In the genomic region with DNA sequence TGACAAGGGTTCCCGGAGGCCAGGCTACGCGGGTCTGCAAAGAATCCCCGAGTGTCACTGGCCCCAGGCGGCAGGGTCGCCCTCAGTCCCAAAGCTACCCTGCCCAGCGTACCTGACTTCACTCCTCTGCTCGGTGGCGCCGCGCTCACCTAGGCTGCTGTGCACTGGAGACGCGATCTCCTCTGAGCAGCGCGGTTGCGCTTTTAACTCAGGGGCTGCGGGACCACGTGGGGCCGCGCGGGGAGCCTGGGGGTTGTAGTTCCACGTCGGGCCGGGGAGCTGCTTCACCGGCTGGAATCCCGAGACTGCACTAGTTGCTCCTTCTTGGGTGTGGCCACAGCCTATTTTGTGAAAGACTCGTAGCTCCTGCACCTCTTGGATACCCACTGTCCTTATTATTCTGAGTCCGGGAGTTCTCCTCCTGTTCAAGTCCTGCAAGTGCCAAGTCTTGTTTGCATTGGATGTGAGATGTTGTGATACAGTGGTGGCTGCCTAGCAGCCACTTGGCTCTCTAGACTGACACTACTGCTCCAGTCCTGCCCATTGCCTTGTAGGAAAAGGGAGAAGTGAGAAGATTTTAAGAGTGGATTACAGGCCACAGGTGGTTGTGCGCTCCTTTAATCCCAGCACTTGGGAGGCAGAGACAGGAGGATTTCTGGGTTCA, we compare ENCODE assay signal across 8 mouse cellular contexts. TPM values are rescaled to one million over a fixed set of nuclear protein-coding genes. Genes with fewer than 3 reads are reported as not detected.
A peak's percentile ranks its signal among the peaks of the same experiment; 100 is the strongest.
DNase-seq lines count a peak whose midpoint lies in the region; ATAC-seq lines count a peak whose summit lies in the region.

A gene (minus strand): TSS at position 510 of the 664 bp plus-strand sequence.

- H3K4me1 ChIP-seq in intestine, embryonic 16.5 days (ENCODE audit: control insufficient read depth, insufficient read depth, low read length) = peaks cover 3% of the 10 kb centered on the region; the same call in 1 of the 2 replicates
- H3K4me1 ChIP-seq in limb, embryonic 10.5 days = peaks cover 6% of the 10 kb centered on the region; the same call in 1 of the 2 replicates
- H3K4me1 ChIP-seq in midbrain, embryonic 11.5 days (ENCODE audit: control insufficient read depth, insufficient read depth, low read length) = no peaks in the 10 kb centered on the region

- H3K9ac ChIP-seq in intestine, embryonic 16.5 days (ENCODE audit: low read depth, low read length) = peak within 1 kb of the TSS; percentile 70
- H3K9ac ChIP-seq in midbrain, embryonic 11.5 days (ENCODE audit: low read length) = peak within 1 kb of the TSS; percentile 60

- H3K27me3 ChIP-seq in intestine, embryonic 16.5 days (replicated peaks; ENCODE audit: control insufficient read depth, insufficient read depth, low read length) = no peaks in the 10 kb centered on the region; the same call in 1 of the 2 replicates
- peaks cover 26% of the 10 kb centered on the region for H3K27me3 ChIP-seq in limb, embryonic 10.5 days (ENCODE audit: low read depth, poor library complexity, severe bottlenecking)
- no peaks in the 10 kb centered on the region for H3K27me3 ChIP-seq in midbrain, embryonic 11.5 days (ENCODE audit: control insufficient read depth, insufficient read depth, low read length)

- ATAC-seq in intestine, embryonic 16.5 days = peak; percentile 87
- ATAC-seq in midbrain, embryonic 11.5 days (ENCODE audit: low FRiP score) = peak; percentile 90

- peak; percentile 81 for DNase-seq in adrenal gland, adult 2 months
- DNase-seq in embryo, embryonic 9.5 days (ENCODE audit: extremely low spot score) = peak; percentile 68
- no peak for DNase-seq in gonadal fat pad, adult 2 months (ENCODE audit: low read depth)
- peak; percentile 84 for DNase-seq in limb, embryonic 10.5 days (ENCODE audit: low spot score)
- DNase-seq in midbrain, embryonic 11.5 days (ENCODE audit: low spot score, missing footprints) = peak; percentile 94
- DNase-seq in right cerebral cortex, postnatal 4 days = peak; percentile 78
- no peak for DNase-seq in MN1 (ENCODE audit: low spot score)

- H3K4me3 ChIP-seq in intestine, embryonic 16.5 days (ENCODE audit: low read length) = peak within 1 kb of the TSS; percentile 61
- peak within 1 kb of the TSS; percentile 60 for H3K4me3 ChIP-seq in limb, embryonic 10.5 days
- H3K4me3 ChIP-seq in midbrain, embryonic 11.5 days (ENCODE audit: low read depth, low read length) = peak within 1 kb of the TSS; percentile 47

- no peak within 1 kb of the TSS for H3K27ac ChIP-seq in intestine, embryonic 16.5 days (ENCODE audit: low read length)
- H3K27ac ChIP-seq in limb, embryonic 10.5 days = peak within 1 kb of the TSS; percentile 58
- no peak within 1 kb of the TSS for H3K27ac ChIP-seq in midbrain, embryonic 11.5 days (ENCODE audit: low read depth, low read length)

- 5% methylated on average over 29 of the region's 29 CpGs for WGBS in intestine, embryonic 16.5 days
- 7% methylated on average over 29 of the region's 29 CpGs for WGBS in limb, embryonic 10.5 days
- 6% methylated on average over 29 of the region's 29 CpGs for WGBS in midbrain, embryonic 11.5 days

- no peaks in the 10 kb centered on the region for H3K36me3 ChIP-seq in intestine, embryonic 16.5 days (ENCODE audit: control insufficient read depth, insufficient read depth, low read length)
- H3K36me3 ChIP-seq in limb, embryonic 10.5 days = no peaks in the 10 kb centered on the region
- H3K36me3 ChIP-seq in midbrain, embryonic 11.5 days (ENCODE audit: control insufficient read depth, insufficient read depth, low read length) = no peaks in the 10 kb centered on the region

- peak within 1 kb of the TSS; percentile 73 for H3K4me2 ChIP-seq in intestine, embryonic 16.5 days (ENCODE audit: low read depth, low read length)
- H3K4me2 ChIP-seq in midbrain, embryonic 11.5 days = peak within 1 kb of the TSS; percentile 70

- no peaks in the 10 kb centered on the region for H3K9me3 ChIP-seq in intestine, embryonic 16.5 days (ENCODE audit: control insufficient read depth, low read length)
- H3K9me3 ChIP-seq in limb, embryonic 10.5 days (replicated peaks) = no peaks in the 10 kb centered on the region
- no peaks in the 10 kb centered on the region for H3K9me3 ChIP-seq in midbrain, embryonic 11.5 days (ENCODE audit: control insufficient read depth, low read length)

RNA-seq across cellular contexts. Expression of the gene that starts here (rescaled TPM):
- total RNA-seq in adrenal gland, adult 2 months (2021) = 1 to 10 TPM; 2.9 to 8.3 TPM
- polyA plus RNA-seq in adrenal gland, adult 2 months (2012; rRNA removed) = 0.15 and 0.16 TPM in 2 replicates
- 13.2 and 19.9 TPM in 2 replicates for polyA plus RNA-seq in gonadal fat pad, adult 2 months (2012; rRNA removed)
- 174 and 289 TPM in 2 replicates for polyA plus RNA-seq in intestine, embryonic 16.5 days (2015; fragmentation: Nextera tagmentation; extraction: Ambion mirVana)
- polyA plus RNA-seq in limb, embryonic 10.5 days (2016; fragmentation: Nextera tagmentation; extraction: Ambion mirVana) = 4.9 and 5.2 TPM in 2 replicates
- polyA plus RNA-seq in midbrain, embryonic 11.5 days (2014; fragmentation: Nextera tagmentation; extraction: Ambion mirVana) = 20.5 and 23.6 TPM in 2 replicates

Comparison
In these comparisons a context has a peak if more than half of its experiments do, and no peak if none do; other contexts are left out.
1. DNase-seq: peak in adrenal gland, adult 2 months (single experiment), embryo, embryonic 9.5 days (single experiment), limb, embryonic 10.5 days (single experiment), midbrain, embryonic 11.5 days (single experiment) and right cerebral cortex, postnatal 4 days (single experiment); none in gonadal fat pad, adult 2 months (single experiment) and MN1 (single experiment).
2. Peak in every context shown above with its lines, with median percentiles within 50 percentile points of each other: H3K4me3 ChIP-seq.